Mouse (Mus musculus): ENCODE measurements at regions not wholly inside any gene's neighbourhood (a gene's known extent, or its start where the extent isn't known, plus 50 kb on each side); places are given as distances from the start of the nearest gene placed in this dataset.

DNA sequence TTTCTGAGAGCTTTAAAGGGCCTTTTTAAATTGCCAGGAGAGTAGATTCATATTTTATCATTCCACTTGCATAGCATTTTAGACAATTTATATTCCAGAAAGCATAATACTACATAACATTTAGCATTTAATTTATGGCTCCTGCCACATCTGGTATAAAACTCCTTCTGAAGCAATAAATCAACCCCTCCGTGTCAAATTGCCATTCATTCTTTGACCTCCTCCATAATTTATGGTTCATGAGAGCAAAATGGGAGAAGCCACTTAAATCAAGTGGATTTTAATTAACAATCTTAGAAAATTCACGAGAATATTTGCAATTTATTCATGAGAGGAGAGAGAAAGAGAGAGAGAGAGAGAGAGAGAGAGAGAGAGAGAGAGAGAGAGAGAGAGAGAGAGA lies 132.4 kb upstream of the Nrsn1 start:
- 6% methylated on average over 2 of the region's 2 CpGs for WGBS
- H3K27ac ChIP-seq, result peak overlapping the region; percentile 78
- ATAC-seq (ENCODE audit: low FRiP score) (no peak), DNase-seq (ENCODE audit: low spot score) (no peak)
- no peaks in the 10 kb centered on the region for H3K9me3 ChIP-seq (ENCODE audit: control insufficient read depth, low read length)
- no peak overlapping the region for H3K9ac ChIP-seq
- H3K4me3 ChIP-seq (replicated peaks; ENCODE audit: low read length), result no peak overlapping the region
- H3K27me3 ChIP-seq (ENCODE audit: control insufficient read depth, insufficient read depth, low read length), result no peaks in the 10 kb centered on the region
- no peaks in the 10 kb centered on the region for H3K36me3 ChIP-seq (replicated peaks; ENCODE audit: control insufficient read depth, insufficient read depth)
- no peak overlapping the region for H3K4me2 ChIP-seq (replicated peaks)
- H3K4me1 ChIP-seq (replicated peaks; ENCODE audit: control insufficient read depth, insufficient read depth, low read length), result peaks cover 19% of the 10 kb centered on the region

DNA sequence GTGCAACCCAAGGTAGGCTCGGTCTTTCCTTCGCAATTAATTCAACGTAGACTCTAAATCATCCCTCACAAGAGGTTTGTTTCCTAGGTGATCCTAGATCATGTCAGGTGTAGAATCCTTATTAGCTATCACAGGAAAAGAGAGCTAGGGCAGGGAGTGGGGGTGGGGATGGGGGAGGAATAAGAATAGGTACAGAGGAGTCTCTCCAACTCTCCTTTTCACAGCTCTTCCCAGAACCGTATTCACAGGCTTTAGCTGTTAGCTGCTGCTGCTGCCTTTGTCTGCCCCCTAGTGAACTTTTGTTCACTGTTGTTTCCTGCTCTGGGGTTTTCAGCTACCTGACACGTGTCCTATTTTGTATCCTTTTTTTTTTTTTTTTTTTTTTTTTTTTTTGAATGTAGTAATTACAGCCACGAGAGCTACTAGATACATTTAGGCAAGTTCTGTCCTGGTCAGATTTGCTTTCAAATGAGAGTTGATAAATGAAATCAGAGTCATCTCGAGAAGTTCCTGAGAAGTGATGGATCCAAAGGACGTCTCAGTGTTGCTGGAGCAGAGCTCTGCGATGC lies 131.7 kb upstream of the Nrsn1 start:
- WGBS, result 30% methylated on average over 9 of the region's 9 CpGs
- Histone ChIP-seq H3K27ac (peak overlapping the region; percentile 78), H3K27me3 (ENCODE audit: control insufficient read depth, insufficient read depth, low read length) (no peaks in the 10 kb centered on the region), H3K4me2 (replicated peaks) (no peak overlapping the region), H3K4me3 (replicated peaks; ENCODE audit: low read length) (no peak overlapping the region), H3K4me1 (replicated peaks; ENCODE audit: control insufficient read depth, insufficient read depth, low read length) (peaks cover 19% of the 10 kb centered on the region), H3K36me3 (replicated peaks; ENCODE audit: control insufficient read depth, insufficient read depth) (no peaks in the 10 kb centered on the region), H3K9ac (no peak overlapping the region), H3K9me3 (ENCODE audit: control insufficient read depth, low read length) (no peaks in the 10 kb centered on the region)
- DNase-seq (ENCODE audit: low spot score) (peak; percentile 66), ATAC-seq (ENCODE audit: low FRiP score) (peak; percentile 66)

DNA sequence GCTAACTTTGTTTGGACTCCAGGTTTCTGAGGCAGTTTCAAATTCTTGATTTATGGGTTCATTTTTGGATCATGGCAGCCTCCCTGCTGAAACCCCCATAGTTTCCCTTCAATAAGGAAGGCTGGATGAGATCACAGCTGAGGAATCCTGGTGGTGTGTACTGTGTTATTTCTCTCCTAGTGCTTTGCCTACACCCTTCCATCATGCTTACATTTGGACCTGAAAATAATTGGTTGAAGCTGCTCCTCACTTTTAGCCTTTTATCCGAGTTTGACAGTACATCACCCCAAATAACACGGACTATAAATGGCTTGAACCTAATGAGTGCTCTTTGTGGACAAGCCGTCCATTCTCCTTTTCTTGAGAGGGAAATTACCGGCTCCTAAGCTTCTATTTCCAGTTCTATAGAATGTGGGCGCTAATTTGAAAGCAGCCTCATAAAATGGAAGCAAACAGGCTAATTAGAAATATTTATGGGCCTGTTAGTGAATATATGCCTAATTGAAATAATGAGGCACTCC lies 122.5 kb upstream of the Nrsn1 start:
- ATAC-seq (ENCODE audit: low FRiP score), result no peak
- 80% methylated on average over 5 of the region's 5 CpGs for WGBS

DNA sequence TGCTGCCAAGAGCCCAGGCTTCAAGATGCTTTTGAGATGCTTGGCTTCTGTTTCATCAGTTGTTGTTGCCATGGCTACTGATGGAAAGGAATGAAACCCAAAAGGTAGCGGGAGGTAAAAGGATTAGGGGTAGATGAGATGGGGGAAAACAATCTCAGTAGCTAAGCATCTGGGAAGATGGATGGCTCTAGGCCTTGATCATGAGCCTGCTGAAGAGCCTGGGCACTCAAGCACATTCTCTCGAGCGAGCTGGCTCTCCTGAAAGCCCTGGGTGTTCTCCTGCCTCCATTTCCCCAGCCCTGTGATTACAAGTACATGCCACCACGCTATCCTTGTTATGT lies 92.3 kb upstream of the Nrsn1 start:
- Histone ChIP-seq H3K27ac (peak overlapping the region; percentile 14), H3K36me3 (replicated peaks; ENCODE audit: control insufficient read depth, insufficient read depth) (no peaks in the 10 kb centered on the region), H3K4me3 (replicated peaks; ENCODE audit: low read length) (no peak overlapping the region), H3K4me1 (replicated peaks; ENCODE audit: control insufficient read depth, insufficient read depth, low read length) (peaks cover 11% of the 10 kb centered on the region; the same call in 1 of the 2 replicates), H3K9me3 (ENCODE audit: control insufficient read depth, low read length) (no peaks in the 10 kb centered on the region), H3K9ac (no peak overlapping the region), H3K27me3 (ENCODE audit: control insufficient read depth, insufficient read depth, low read length) (no peaks in the 10 kb centered on the region), H3K4me2 (replicated peaks) (peak overlapping the region; percentile 5; the same call in 1 of the 2 replicates)
- 57% methylated on average over 4 of the region's 4 CpGs for WGBS
- ATAC-seq (ENCODE audit: low FRiP score) (no peak), DNase-seq (ENCODE audit: low spot score) (peak; percentile 54)

More for the DNA sequence above, 122.5 kb upstream of the Nrsn1 start:
- no peak overlapping the region for H3K9ac ChIP-seq
- no peak overlapping the region for H3K27ac ChIP-seq
- H3K4me2 ChIP-seq (replicated peaks), result no peak overlapping the region
- H3K27me3 ChIP-seq (ENCODE audit: control insufficient read depth, insufficient read depth, low read length), result no peaks in the 10 kb centered on the region
- H3K36me3 ChIP-seq (replicated peaks; ENCODE audit: control insufficient read depth, insufficient read depth), result no peaks in the 10 kb centered on the region
- DNase-seq (ENCODE audit: low spot score), result no peak
- no peak overlapping the region for H3K4me3 ChIP-seq (replicated peaks; ENCODE audit: low read length)
- no peaks in the 10 kb centered on the region for H3K9me3 ChIP-seq (ENCODE audit: control insufficient read depth, low read length)
- H3K4me1 ChIP-seq (replicated peaks; ENCODE audit: control insufficient read depth, insufficient read depth, low read length), result no peaks in the 10 kb centered on the region

DNA sequence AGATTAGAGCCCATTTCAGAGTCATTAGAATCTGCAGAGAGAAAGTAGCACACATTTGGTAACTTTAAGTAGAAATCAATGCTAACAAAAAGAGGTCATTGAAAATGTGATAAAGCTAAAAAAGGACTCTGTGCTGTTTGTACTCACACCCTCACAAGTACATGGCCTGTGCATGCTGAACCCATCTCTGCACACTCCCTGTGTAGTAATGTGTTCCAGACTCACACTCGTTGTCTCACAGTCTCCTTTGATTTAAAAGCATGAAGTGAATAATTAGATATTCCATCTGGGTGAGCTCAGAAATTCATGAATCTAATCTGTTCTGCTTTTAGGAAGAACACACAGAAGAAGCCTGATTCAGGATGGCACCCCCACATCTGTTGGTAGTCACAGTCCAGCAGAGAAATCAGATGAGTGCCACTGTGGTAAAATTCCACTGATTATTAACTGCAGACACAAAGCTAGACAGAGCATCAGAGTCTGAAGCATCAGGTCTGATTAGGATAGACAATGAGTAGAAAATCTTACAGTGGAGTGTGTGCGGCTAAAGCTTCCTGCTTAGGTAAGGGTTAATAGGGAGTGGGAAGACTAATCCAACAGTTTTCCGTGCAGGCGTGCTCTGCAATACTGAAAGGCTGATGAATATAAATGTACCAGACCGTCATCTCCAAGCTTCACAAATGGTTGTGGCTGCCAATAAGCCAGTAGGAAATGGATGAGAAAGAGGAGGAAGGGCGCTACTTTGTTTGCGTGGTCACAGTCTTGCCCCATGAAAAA lies 91.7 kb upstream of the Nrsn1 start:
- H3K9me3 ChIP-seq (ENCODE audit: control insufficient read depth, low read length), result no peaks in the 10 kb centered on the region
- H3K27me3 ChIP-seq (ENCODE audit: control insufficient read depth, insufficient read depth, low read length), result no peaks in the 10 kb centered on the region
- H3K4me1 ChIP-seq (replicated peaks; ENCODE audit: control insufficient read depth, insufficient read depth, low read length), result peaks cover 11% of the 10 kb centered on the region; the same call in 1 of the 2 replicates
- 35% methylated on average over 7 of the region's 7 CpGs for WGBS
- peak overlapping the region; percentile 14 for H3K27ac ChIP-seq
- no peak overlapping the region for H3K9ac ChIP-seq
- H3K36me3 ChIP-seq (replicated peaks; ENCODE audit: control insufficient read depth, insufficient read depth), result no peaks in the 10 kb centered on the region
- DNase-seq (ENCODE audit: low spot score) (peak; percentile 28), ATAC-seq (ENCODE audit: low FRiP score) (peak; percentile 87)
- no peak overlapping the region for H3K4me3 ChIP-seq (replicated peaks; ENCODE audit: low read length)
- H3K4me2 ChIP-seq (replicated peaks), result peak overlapping the region; percentile 5; the same call in 1 of the 2 replicates

DNA sequence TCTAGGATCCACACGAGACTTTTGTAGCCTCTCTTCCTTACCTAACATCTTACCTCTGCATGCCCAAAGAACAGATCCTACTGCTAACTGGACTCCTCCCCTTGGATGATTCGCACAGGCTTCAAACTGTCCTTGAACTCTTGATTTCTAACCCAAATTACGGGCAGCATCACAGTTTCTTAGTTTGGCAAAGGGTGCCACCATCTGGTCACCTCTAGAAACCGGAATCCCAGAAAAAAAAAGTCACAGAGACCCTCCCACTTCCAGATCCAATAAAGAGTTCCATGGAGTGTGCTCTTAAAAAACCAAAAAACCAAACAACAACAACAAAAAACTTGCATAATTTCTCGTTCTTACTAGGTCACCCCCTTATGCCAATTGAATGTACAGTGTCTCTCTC lies 77.3 kb upstream of the Nrsn1 start:
- ATAC-seq (ENCODE audit: low FRiP score) (no peak), DNase-seq (ENCODE audit: low spot score) (no peak)
- Histone ChIP-seq H3K27ac (no peak overlapping the region), H3K9ac (no peak overlapping the region), H3K27me3 (ENCODE audit: control insufficient read depth, insufficient read depth, low read length) (no peaks in the 10 kb centered on the region), H3K9me3 (ENCODE audit: control insufficient read depth, low read length) (no peaks in the 10 kb centered on the region), H3K4me3 (replicated peaks; ENCODE audit: low read length) (no peak overlapping the region), H3K4me1 (replicated peaks; ENCODE audit: control insufficient read depth, insufficient read depth, low read length) (no peaks in the 10 kb centered on the region), H3K4me2 (replicated peaks) (no peak overlapping the region), H3K36me3 (replicated peaks; ENCODE audit: control insufficient read depth, insufficient read depth) (no peaks in the 10 kb centered on the region)
- WGBS, result 61% methylated on average over 5 of the region's 5 CpGs

DNA sequence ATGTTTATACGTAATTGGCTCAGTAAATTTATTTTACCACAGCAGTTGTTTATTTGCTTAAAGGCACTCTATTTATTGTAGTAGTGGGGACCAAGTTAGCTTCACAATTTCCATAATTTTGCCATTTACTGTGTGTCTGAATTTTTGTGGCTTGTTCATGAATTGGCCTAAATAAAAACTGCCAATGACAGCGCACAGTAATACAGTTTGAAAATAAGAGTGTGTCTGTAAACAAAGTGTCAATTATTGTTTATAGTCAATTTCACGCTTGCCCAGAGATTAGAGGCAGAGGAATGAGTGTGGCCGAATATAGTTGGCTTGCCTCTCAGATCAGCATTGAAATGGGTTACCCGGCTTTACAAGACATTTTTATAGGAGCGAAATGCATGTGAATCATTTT lies 73.0 kb upstream of the Nrsn1 start:
- DNase-seq (ENCODE audit: low spot score) (no peak), ATAC-seq (ENCODE audit: low FRiP score) (no peak)
- WGBS, result 70% methylated on average over 6 of the region's 6 CpGs

DNA sequence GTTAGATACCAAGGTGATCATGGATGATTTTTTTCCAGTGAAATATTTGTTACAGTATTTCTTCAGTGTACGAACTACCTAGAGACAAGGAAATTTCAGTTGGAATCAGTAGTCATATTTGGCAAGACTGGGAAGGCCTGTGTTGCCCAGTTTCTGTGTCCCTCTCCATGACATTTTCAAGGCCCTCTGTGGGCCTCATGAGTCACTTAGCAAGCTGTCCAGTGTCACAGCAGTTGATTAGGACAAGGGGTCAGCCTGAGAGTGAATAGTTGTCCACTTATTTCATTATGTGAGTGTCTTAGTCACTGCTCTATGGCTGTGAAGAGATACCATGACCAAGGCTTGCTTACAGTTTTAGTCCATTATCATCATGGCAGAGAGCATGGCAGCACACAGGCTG lies 71.5 kb upstream of the Nrsn1 start:
- Histone ChIP-seq H3K4me1 (replicated peaks; ENCODE audit: control insufficient read depth, insufficient read depth, low read length) (no peaks in the 10 kb centered on the region), H3K27me3 (ENCODE audit: control insufficient read depth, insufficient read depth, low read length) (no peaks in the 10 kb centered on the region), H3K4me3 (replicated peaks; ENCODE audit: low read length) (no peak overlapping the region), H3K4me2 (replicated peaks) (no peak overlapping the region), H3K27ac (no peak overlapping the region), H3K9me3 (ENCODE audit: control insufficient read depth, low read length) (no peaks in the 10 kb centered on the region), H3K36me3 (replicated peaks; ENCODE audit: control insufficient read depth, insufficient read depth) (no peaks in the 10 kb centered on the region), H3K9ac (no peak overlapping the region)
- ATAC-seq (ENCODE audit: low FRiP score) (no peak), DNase-seq (ENCODE audit: low spot score) (no peak)
- 81% methylated on average over 1 of the region's 1 CpGs for WGBS

More for the DNA sequence above, 73.0 kb upstream of the Nrsn1 start:
- Histone ChIP-seq H3K4me1 (replicated peaks; ENCODE audit: control insufficient read depth, insufficient read depth, low read length) (no peaks in the 10 kb centered on the region), H3K4me3 (replicated peaks; ENCODE audit: low read length) (no peak overlapping the region), H3K27me3 (ENCODE audit: control insufficient read depth, insufficient read depth, low read length) (no peaks in the 10 kb centered on the region), H3K4me2 (replicated peaks) (no peak overlapping the region), H3K9me3 (ENCODE audit: control insufficient read depth, low read length) (no peaks in the 10 kb centered on the region), H3K9ac (no peak overlapping the region), H3K36me3 (replicated peaks; ENCODE audit: control insufficient read depth, insufficient read depth) (no peaks in the 10 kb centered on the region), H3K27ac (no peak overlapping the region)

DNA sequence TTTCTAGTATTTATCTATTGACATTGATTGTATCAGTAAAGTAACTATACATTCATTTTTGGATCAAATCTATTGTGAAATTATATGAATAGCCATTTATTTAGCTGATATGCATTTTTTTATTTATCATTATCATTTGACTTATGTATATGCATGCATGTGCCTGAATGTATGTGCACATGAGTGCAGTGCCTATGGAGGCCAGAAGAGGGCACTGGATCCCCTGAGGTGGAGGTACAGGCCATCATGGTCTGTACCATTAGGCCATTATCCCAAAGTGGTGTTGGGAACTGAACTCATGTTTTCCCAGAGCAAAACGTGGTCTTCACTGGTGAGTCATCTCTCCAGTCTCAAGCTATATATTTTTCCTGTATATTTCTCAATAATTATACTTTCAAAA lies 63.5 kb upstream of the Nrsn1 start:
- H3K27ac ChIP-seq, result no peak overlapping the region
- H3K36me3 ChIP-seq (replicated peaks; ENCODE audit: control insufficient read depth, insufficient read depth), result no peaks in the 10 kb centered on the region
- H3K4me1 ChIP-seq (replicated peaks; ENCODE audit: control insufficient read depth, insufficient read depth, low read length), result no peaks in the 10 kb centered on the region
- H3K9ac ChIP-seq, result no peak overlapping the region
- 87% methylated on average over 1 of the region's 1 CpGs for WGBS
- DNase-seq (ENCODE audit: low spot score) (no peak), ATAC-seq (ENCODE audit: low FRiP score) (no peak)
- H3K9me3 ChIP-seq (ENCODE audit: control insufficient read depth, low read length), result no peaks in the 10 kb centered on the region
- no peak overlapping the region for H3K4me3 ChIP-seq (replicated peaks; ENCODE audit: low read length)
- no peak overlapping the region for H3K4me2 ChIP-seq (replicated peaks)
- H3K27me3 ChIP-seq (ENCODE audit: control insufficient read depth, insufficient read depth, low read length), result no peaks in the 10 kb centered on the region

Measured in hindbrain, embryonic 14.5 days (tissue).